Mouse (Mus musculus) spleen, adult 18-20 months (tissue): Measurements from ENCODE around the gene Fam227a.

ENCODE experiments used
- DNase-seq, 2 experiments: peaks; one replicate each; pipeline ENCODE4 v3.0.0; 2022; ENCODE audit warnings: mixed read lengths in 2 of 2

Gene Fam227a

DNA sequence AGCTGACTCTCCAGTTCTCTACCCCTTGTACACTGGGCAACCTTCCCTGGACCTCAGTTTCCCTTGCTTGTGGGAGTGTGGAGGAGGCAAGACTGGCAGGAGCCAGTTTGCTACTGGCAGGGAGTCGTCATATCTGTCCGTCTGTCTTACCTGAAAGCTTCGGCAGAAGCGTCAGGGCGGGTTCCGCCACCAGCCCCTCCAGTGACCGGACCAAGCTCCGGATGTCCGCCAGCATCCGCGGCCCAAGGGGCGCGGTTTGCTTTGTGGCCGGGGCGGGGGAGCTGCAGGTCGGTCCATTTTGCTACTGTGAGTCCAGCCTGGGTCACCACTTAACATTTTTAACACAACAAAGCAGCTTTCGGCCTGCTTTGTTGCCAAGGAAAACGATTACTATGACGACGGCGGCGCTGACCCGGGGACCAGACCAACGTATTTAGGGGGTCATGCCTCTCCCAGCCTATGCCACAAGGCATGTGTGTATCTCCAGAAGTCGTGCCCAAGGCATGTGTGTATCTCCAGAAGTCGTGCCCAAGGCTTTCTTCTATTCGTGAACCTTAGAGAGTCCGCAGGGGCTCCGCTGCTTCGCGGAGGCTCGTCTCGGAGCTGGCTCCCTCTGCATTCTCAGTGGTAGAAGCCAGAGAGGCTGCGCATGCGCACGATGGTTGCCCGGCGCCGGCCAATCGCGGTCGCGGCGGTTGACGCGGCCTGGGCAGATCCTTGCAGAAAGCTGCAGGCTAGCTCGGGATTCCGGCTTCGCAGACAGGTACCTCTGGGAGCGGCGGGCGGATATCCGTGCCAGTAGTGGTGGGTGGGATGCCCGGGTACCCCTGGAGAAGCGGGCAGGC is at the start of gene Fam227a, which contains the start of gene Cby1:
TSS of gene Fam227a (minus strand) at position 426 of the 845 bp plus-strand sequence.
TSS of gene Cby1 (plus strand) at position 669 of the 845 bp plus-strand sequence.
- DNase-seq: peak; percentile 87 to 92

DNA sequence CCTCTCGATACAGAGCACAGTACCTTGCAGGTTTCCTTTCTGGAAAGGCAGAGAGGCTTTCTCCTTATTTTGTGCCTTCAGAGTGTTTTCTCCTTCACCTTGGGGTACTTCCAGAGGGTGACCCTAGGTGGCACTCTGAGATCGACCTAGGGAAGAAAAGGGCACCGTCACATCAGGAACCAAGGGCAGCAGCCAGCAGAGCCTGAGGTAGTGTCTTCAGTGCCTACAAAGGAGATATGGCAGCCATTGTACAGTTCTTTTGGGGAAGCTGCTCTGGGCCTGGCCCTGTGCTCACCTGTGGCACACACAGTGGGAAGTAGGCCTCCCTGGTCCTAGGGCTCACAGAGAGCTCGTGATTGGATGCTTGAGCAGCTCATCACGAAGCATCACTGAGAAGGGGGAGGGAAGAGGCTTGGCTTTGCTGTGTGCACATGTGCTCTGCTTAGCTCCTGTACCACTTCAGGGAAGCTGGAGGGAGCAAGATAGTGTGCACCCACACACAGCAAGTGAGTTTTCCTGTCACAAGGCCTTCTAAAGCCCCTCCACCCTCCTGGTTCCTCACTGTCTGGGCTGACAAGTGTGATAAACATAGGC is 49.6 kb upstream of the Fam227a start:
- DNase-seq: no peak

DNA sequence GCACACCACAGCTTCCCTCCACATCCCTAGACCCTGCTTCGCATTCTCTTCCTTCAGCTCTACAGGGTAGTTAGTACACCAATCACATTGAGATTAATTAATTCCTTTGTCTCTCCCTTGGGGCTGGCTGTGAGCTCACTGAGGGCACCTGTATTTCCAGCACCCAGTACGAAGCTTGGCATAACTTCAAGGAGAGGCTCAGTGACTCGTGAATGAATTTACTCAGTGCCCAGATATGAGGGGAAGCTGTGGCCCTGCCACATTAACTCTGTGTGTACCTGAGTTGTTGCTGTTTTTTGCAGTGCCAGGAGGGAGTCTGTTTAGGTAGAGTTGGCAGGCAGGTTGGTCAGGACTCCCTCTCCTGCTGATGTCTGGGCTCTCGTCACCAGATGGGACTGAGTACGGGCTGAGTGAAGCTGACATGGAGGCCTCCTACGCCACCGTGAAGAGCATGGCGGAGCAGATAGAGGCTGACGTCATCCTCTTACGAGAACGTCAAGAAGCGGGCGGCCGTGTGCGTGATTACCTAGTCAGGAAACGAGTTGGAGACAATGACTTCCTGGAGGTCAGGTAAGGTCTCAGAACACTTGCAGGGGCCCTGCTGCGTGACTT is 48.0 kb upstream of the Fam227a start:
- no peak for DNase-seq

GRCm38 (mm10) chr15:79697558-79698187 is 38.9 kb upstream of the Fam227a start:
- DNase-seq: no peak

- DNase-seq: no peak
Measured at GRCm38 (mm10) chr15:79697011-79697410, 38.3 kb upstream of the Fam227a start.

DNA sequence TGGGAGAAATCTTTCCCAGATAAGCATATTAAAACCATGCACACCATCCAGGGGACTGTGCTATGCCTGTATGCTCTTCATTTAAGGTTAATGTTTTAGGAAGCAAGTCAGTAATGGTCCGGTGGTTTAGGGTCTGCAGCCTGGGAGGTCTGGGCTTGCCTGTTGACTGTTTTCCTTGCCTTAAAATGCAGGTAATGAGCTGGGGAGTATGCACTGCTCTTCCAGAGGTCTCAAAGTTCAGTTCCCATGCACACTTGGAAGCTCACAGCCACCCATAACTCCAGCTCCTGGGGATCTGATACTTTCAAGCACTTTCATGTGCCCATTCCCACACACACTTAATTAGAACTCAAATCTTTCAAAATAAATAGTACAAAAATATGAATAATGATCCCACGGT is 37.8 kb upstream of the Fam227a start:
- DNase-seq: no peak

DNA sequence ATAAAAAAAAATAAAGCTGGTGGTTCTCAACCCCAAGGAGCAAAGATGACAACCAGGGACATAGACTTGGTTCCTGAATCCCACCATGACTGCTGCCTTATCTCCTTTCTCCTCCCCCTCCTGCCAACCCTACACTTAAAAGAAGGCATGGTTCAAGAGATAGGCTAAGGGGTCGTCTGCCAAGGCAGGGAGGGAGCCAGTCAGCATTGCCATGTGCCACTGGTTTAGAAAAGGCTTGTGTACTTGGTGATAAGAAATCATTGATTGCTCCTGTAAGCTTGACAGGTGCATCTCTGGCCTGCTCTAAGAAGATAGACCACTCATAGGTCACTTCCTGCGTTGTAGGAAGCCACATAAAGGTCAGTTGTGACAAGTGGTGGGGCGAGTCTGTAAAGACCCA is 36.8 kb upstream of the Fam227a start:
- no peak for DNase-seq

DNA sequence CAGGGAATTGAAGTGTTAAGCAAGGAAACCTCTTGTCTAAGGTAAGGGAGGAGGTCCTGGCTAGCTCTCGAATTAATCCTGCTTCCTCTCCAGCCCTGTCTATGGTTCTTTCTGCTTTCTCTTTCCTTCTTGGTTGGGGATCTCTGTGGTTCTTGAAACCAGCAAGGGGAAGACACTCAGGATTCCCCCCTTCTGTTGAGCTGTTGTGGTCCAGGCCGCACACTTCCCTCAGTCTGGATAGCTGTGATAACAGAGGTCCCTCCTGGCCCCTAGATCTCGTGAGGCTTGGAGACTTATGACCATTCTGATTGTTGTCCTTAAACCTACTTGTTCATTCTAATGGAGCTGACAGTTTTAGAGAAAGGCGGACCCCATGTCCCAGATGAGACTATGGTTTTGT is 35.8 kb upstream of the Fam227a start:
- DNase-seq: no peak

DNA sequence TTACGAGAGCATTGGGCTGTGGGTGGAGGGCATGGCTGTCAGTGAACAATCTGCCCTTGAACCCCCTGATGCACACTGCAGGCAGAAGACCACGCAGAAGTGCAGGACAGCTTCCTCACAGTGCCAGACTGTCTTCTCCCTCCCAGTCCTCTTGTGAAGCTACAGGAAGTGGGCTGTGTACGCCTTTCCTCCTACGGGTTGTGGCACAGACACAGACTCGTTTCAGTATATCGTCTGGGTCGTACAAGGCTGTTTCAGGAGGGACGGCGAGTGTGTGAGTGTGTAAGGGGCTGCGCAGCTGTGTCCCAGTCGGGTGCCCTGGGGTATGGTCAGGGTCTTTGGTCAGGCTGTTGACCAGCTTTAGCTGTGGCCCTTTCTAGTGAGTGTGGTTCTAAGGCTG is 35.0 kb upstream of the Fam227a start:
- peak in 1 of 2 experiments; percentile 22 for DNase-seq

DNA sequence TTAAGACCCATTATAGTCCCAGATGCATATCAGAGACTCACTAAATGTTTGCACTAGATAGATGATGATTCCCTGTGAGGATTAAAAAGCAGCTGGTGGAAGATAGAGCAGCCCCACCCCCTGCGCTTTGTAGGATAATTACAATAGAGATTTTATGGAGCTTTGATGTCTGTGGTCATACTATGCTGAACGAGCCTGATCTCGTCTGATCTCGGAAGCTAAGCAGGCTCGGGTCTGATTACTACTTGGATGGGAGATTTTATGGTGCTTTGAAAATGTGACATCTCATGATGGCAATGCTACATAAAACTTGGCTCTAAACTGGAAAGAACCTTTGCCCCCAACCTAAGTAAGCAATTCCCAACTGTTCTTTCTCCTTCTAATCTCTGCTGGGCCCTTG is 33.6 kb upstream of the Fam227a start:
- DNase-seq: no peak

- DNase-seq: peak in 1 of 2 experiments; percentile 45
Measured at GRCm38 (mm10) chr15:79691023-79691508, 32.3 kb upstream of the Fam227a start.

GRCm38 (mm10) chr15:79690426-79691022 is 31.8 kb upstream of the Fam227a start, which contains the start of gene Gtpbp1:
Gene Gtpbp1, plus strand, starts transcription at chr15:79690845.
- DNase-seq: peak; percentile 88 to 92

- no peak for DNase-seq
Measured at GRCm38 (mm10) chr15:79689662-79690425, 31.1 kb upstream of the Fam227a start.

DNA sequence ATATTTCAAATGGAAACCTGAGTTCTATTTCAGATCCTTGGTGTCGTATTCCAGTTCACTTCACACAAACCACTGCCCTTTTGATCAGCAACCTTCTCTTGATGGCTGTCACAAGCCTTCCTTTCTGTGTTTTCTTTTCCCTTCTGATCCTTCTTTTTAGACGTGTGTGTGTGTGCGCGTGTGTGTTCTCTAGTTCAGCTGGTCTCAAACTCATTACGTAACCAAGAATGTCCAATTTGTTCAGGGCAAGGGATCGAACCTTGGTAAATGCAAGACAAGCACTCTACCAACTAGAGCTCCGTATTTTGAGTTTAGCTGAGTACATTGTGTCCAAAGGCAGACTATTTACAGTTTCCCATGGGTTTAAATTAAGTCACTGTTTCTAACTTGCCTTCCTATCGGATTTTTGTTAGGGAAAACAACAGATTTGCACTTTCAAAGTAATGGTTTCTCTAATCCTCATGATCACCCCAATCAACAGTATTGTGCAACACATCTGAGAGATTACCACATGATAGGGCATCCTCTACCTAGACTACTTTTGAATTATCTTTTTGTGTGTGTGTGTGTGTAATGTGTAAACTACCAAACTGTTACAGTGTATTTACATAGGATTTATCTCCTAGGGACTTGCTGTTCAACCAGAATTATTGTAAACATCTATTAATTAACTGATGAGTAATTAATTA is 29.7 kb upstream of the Fam227a start:
- no peak for DNase-seq

DNA sequence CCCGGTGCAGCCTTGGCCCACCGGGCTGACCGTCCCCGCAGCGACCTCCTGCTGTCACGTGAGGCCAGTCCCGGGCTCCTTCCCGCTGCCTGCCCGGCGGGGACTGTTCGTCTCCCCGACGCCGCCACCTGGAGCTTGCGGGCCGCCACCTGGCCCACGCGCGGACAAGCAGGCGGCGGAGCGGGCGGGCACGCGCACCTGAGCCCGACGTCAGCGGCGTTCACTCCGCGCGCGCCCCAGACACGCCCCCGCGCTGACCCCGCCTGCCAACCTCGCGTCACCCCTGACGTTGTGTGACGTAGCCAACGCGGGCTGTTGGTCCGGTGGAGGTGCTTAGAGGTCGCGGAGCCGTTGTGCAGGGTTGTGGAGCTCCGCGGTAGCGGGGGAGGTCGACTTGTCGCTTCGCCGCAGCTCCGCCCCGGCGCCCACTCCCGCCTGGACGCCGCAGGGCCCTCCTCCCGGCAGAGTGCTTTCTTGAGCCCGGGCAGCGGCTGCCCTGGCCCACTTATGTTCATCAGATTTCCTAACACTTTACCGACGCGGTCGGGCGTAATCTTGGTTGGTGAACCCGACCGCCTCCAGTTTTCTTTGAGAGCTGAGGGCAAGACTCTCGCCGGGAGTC is 29.0 kb upstream of the Fam227a start, which contains the start of gene Josd1:
TSS of gene Josd1 (minus strand) at position 274 of the 622 bp plus-strand sequence.
- peak; percentile 95 to 98 for DNase-seq

- no peak for DNase-seq
Measured at GRCm38 (mm10) chr15:79687175-79687574, 28.4 kb upstream of the Fam227a start.

DNA sequence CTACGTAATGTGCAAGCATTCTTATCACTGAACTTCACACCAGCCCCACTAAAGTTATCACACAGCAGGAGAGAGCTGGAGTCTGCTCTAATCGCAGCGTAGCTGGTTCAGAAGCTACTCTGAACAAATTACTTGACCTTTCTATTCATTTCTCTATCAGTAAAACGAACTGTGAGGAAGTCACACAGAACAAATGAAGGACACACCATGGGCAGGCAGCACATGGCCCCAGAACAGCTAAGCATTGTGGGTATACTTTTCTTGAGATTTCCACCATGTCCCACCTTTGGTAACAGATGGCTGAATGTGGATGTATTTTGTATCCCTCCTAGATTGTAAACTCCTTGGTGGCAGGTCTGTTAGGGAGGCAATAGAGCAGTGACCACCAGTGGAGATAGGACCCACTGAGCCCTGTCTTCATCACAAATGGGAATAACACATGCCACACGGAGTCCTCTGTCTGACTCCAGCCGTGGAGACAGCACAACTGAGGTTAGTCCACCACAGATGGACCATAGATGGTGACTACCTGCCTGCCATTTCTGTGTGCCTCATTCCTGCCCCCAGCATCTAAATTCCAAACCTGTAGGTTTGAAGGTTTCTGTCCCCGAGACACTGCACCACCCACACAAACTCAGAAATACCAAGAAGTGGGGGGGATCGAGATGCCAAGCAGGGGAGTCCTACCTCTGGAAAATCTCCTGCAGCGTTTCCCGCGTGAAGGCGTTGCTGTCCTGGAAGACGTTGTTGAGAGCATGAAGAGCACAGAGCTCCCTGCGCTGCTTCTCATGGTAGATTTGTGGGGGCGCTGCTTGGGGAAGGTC is 27.5 kb upstream of the Fam227a start:
- DNase-seq: no peak

DNA sequence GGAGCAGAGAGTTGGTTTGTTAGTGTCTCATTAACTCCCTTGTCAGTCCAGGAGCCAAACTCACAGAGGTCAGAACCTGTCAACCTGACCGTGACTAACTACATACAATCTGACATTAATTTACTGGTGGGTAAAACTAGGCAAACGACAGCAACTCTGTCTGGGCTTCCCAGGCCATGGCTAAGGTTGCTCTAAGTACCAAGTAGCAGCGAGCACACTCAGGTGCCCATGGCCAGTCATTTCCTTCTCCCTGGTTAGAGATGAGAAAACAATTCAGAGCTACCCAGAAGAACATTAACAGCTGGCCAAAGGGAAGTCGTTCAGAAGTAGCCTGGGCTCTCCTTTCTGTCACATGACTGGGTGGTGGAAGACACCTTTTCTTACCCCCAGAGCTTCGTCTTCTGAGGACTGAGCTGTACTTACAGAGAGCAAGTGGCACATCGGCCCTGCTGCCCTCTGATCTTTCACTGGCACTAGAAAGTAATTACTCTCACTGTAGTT is 26.4 kb upstream of the Fam227a start:
- no peak for DNase-seq

GRCm38 (mm10) chr15:79684616-79685015 is 25.9 kb upstream of the Fam227a start:
- no peak for DNase-seq
